Mouse (Mus musculus) heart, postnatal 0 days (tissue): Measurements from ENCODE around the gene Tfrc. TPM values are rescaled to one million over a fixed set of nuclear protein-coding genes. Genes with fewer than 3 reads are reported as not detected.
A peak's percentile ranks its signal among the peaks of the same experiment; 100 is the strongest.

Experiments
- ATAC-seq: fragments of 200-750 bp; cut with Nextera tagmentation; 2 replicates; pipeline ENCODE4 v1.8.0; 2017; ENCODE audit warnings: low read depth, moderate number of reproducible peaks, moderate library complexity; ENCODE audit not compliant: insufficient read depth
- DNase-seq: peaks from one replicate; pipeline ENCODE4 v3.0.0-alpha.2; 2016; ENCODE audit warnings: low spot score
- H3K27ac ChIP-seq: fragments of 300-500 bp; sonication (generic); 2 replicates; pipeline ENCODE4 v1.5.1; 2014; ENCODE audit warnings: low read depth, mild to moderate bottlenecking
- H3K27me3 ChIP-seq: fragments of 300-500 bp; sonication (generic); 2 replicates; pipeline ENCODE4 v1.6.1; 2014; ENCODE audit warnings: low read length, mixed read lengths; ENCODE audit not compliant: control insufficient read depth, insufficient read depth
- H3K36me3 ChIP-seq: fragments of 300-500 bp; sonication (generic); replicated peaks from 2 replicates; pipeline ENCODE4 v1.6.1; 2014; ENCODE audit warnings: low read length, mixed read lengths; ENCODE audit not compliant: control insufficient read depth, insufficient read depth
- H3K4me1 ChIP-seq: fragments of 300-500 bp; sonication (generic); 2 replicates; pipeline ENCODE4 v1.6.1; 2014; ENCODE audit warnings: antibody characterized with exemption; ENCODE audit not compliant: control insufficient read depth, insufficient read depth
- H3K4me2 ChIP-seq: fragments of 300-500 bp; sonication (generic); 2 replicates; pipeline ENCODE4 v1.6.1; 2014; ENCODE audit warnings: low read depth, mild to moderate bottlenecking, low read length, moderate library complexity
- H3K4me3 ChIP-seq: fragments of 300-500 bp; sonication (generic); 2 replicates; pipeline ENCODE4 v1.5.1; 2014; ENCODE audit warnings: low read depth, low read length
- H3K9ac ChIP-seq: fragments of 300-500 bp; sonication (generic); replicated peaks from 2 replicates; pipeline ENCODE4 v1.6.1; 2014; ENCODE audit warnings: low read depth, low read length, mixed read lengths
- H3K9me3 ChIP-seq: fragments of 300-500 bp; sonication (generic); replicated peaks from 2 replicates; pipeline ENCODE4 v1.6.1; 2016; ENCODE audit warnings: low read length; ENCODE audit not compliant: control insufficient read depth
- CTCF ChIP-seq: IDR thresholded peaks from 2 replicates; pipeline ENCODE4 v1.5.1; 2016; ENCODE audit warnings: antibody characterized with exemption, control low read depth, low read depth
- EP300 ChIP-seq: IDR thresholded peaks from 2 replicates; pipeline ENCODE4 v1.6.1; 2016; ENCODE audit warnings: antibody characterized with exemption, low read depth
- WGBS: fragments of 180-500 bp; shearing (Covaris S2); extraction: QIAGEN DNeasy Blood & Tissue Kit; methylation state at CpG from one replicate; pipeline ENCODE4 v1.1.7; 2014; 5-methylcytosine and 5-hydroxymethylcytosine counted together
- polyA plus RNA-seq: library from polyadenylated mRNA; unstranded; fragments of >200 nt; fragmentation: Nextera tagmentation; extraction: Ambion mirVana; gene quantifications from 2 replicates; pipeline ENCODE4 v1.2.1, GENCODE M21; 2015
- total RNA-seq: library from RNA; depleted of rRNA; stranded (reverse); fragments of >200 nt; gene quantifications from 2 replicates; pipeline ENCODE4 v1.2.3, GENCODE M21; 2014; ENCODE audit warnings: low replicate concordance

The Tfrc gene
- total and polyA plus RNA-seq, 2 experiments from 2014 or later = 57.1 to 71.7 TPM

GRCm38 (mm10) chr16:32633486-32634012 lies 24.8 kb downstream of the Tfrc start:
- DNase-seq = no peak
- WGBS = 90% methylated on average over 4 of the region's 4 CpGs
- no peak for TF ChIP-seq CTCF
- TF ChIP-seq EP300 = no peak
- H3K4me2 ChIP-seq = no peak overlapping the region
- H3K9ac ChIP-seq = no peak overlapping the region
- H3K27me3 ChIP-seq = no peaks in the 10 kb centered on the region
- ATAC-seq = no peak
- H3K4me1 ChIP-seq = no peaks in the 10 kb centered on the region
- H3K9me3 ChIP-seq = no peaks in the 10 kb centered on the region
- H3K36me3 ChIP-seq = peaks cover 36% of the 10 kb centered on the region
- no peak overlapping the region for H3K4me3 ChIP-seq
- H3K27ac ChIP-seq = no peak overlapping the region

GRCm38 (mm10) chr16:32634183-32634582 lies 25.5 kb downstream of the Tfrc start:
- ATAC-seq = no peak
- H3K9ac ChIP-seq = no peak overlapping the region
- TF ChIP-seq CTCF (no peak), EP300 (no peak)
- 74% methylated on average over 5 of the region's 5 CpGs for WGBS
- H3K4me3 ChIP-seq = no peak overlapping the region
- no peak for DNase-seq
- H3K4me1 ChIP-seq = no peaks in the 10 kb centered on the region
- no peaks in the 10 kb centered on the region for H3K27me3 ChIP-seq
- no peak overlapping the region for H3K4me2 ChIP-seq
- H3K27ac ChIP-seq = no peak overlapping the region
- no peaks in the 10 kb centered on the region for H3K9me3 ChIP-seq
- peaks cover 30% of the 10 kb centered on the region for H3K36me3 ChIP-seq

- H3K27ac ChIP-seq = no peak overlapping the region
- WGBS = 68% methylated on average over 3 of the region's 3 CpGs
- H3K27me3 ChIP-seq = no peaks in the 10 kb centered on the region
- peaks cover 18% of the 10 kb centered on the region for H3K36me3 ChIP-seq
- H3K4me2 ChIP-seq = no peak overlapping the region
- TF ChIP-seq EP300 (no peak), CTCF (peak; percentile 31)
- H3K4me3 ChIP-seq = no peak overlapping the region
- no peak overlapping the region for H3K9ac ChIP-seq
- 0 out of 2 replicates have a peak, but pooled peaks have one; percentile 34 for ATAC-seq
- H3K9me3 ChIP-seq = no peaks in the 10 kb centered on the region
- H3K4me1 ChIP-seq = no peaks in the 10 kb centered on the region
- DNase-seq = no peak
These were observed 26.6 kb downstream of the Tfrc start for GRCm38 (mm10) chr16:32635314-32635713.

GRCm38 (mm10) chr16:32636331-32636730 lies 27.6 kb downstream of the Tfrc start:
- Histone ChIP-seq H3K4me2 (no peak overlapping the region), H3K9ac (no peak overlapping the region), H3K27ac (no peak overlapping the region), H3K36me3 (peaks cover 12% of the 10 kb centered on the region), H3K4me1 (no peaks in the 10 kb centered on the region), H3K27me3 (no peaks in the 10 kb centered on the region), H3K4me3 (no peak overlapping the region), H3K9me3 (no peaks in the 10 kb centered on the region)
- TF ChIP-seq CTCF = no peak
- no peak for TF ChIP-seq EP300
- DNase-seq = no peak
- WGBS = 86% methylated on average over 3 of the region's 3 CpGs
- no peak for ATAC-seq

- Histone ChIP-seq H3K9me3 (no peaks in the 10 kb centered on the region), H3K27me3 (no peaks in the 10 kb centered on the region), H3K36me3 (peaks cover 12% of the 10 kb centered on the region), H3K27ac (no peak overlapping the region), H3K4me3 (no peak overlapping the region), H3K9ac (no peak overlapping the region), H3K4me1 (no peaks in the 10 kb centered on the region), H3K4me2 (no peak overlapping the region)
- DNase-seq = no peak
- ATAC-seq = no peak
- no peak for TF ChIP-seq CTCF
- no peak for TF ChIP-seq EP300
- 28% methylated on average over 6 of the region's 6 CpGs for WGBS
These were observed 28.3 kb downstream of the Tfrc start for GRCm38 (mm10) chr16:32636871-32637521.

- WGBS = 9% methylated on average over 8 of the region's 8 CpGs
- Histone ChIP-seq H3K9me3 (no peaks in the 10 kb centered on the region), H3K9ac (no peak overlapping the region), H3K4me3 (no peak overlapping the region), H3K27ac (no peak overlapping the region), H3K27me3 (no peaks in the 10 kb centered on the region), H3K4me1 (no peaks in the 10 kb centered on the region), H3K36me3 (no peaks in the 10 kb centered on the region), H3K4me2 (no peak overlapping the region)
- no peak for TF ChIP-seq EP300
- TF ChIP-seq CTCF = peak; percentile 90
- DNase-seq (peak; percentile 81), ATAC-seq (peak; percentile 71)
These were observed 29.8 kb downstream of the Tfrc start for GRCm38 (mm10) chr16:32638476-32638875.
